Mouse (Mus musculus) Muller cell, postnatal 12 days (primary cell): ENCODE measurements around the gene Fhl2.
A peak's percentile ranks its signal among the peaks of the same experiment; 100 is the strongest.
"Not testable (repeated sequence)": the region's sequence is repeated elsewhere in the genome, so short reads cannot be mapped to it uniquely, and the experiment has no call there.

Experiments
- DNase-seq: peaks from one replicate; pipeline ENCODE4 v3.0.0-alpha.2; 2015; ENCODE audit errors: inconsistent ontology term

The Fhl2 gene

GRCm38 (mm10) chr1:43192471-43192870 is 4.3 kb downstream of the Fhl2 start:
- no peak for DNase-seq

GRCm38 (mm10) chr1:43191078-43191477 is 5.7 kb downstream of the Fhl2 start:
- DNase-seq = no peak

GRCm38 (mm10) chr1:43188893-43189292 is 7.9 kb downstream of the Fhl2 start:
- DNase-seq = not testable (repeated sequence)

DNA sequence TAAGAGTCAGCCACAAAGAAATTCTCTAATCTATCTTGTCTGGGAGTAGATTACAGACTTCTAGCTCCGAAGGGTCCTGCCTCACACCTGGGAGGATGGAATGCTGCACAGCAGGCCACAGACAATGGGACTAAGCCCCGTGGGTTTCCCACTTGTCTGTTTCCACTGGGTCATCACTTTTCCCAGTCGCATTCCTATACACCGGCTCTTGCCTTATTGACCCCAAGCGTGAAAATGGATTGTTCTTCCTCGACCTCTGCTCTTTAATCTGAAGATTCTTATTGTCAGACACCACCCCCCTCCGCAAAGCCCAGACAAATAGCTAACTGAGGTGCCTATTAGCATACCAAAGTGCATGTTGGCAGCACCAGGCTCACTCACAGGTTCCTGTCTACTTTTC is 10.4 kb downstream of the Fhl2 start:
- no peak for DNase-seq

GRCm38 (mm10) chr1:43180912-43181311 is 15.9 kb downstream of the Fhl2 start:
- no peak for DNase-seq

DNA sequence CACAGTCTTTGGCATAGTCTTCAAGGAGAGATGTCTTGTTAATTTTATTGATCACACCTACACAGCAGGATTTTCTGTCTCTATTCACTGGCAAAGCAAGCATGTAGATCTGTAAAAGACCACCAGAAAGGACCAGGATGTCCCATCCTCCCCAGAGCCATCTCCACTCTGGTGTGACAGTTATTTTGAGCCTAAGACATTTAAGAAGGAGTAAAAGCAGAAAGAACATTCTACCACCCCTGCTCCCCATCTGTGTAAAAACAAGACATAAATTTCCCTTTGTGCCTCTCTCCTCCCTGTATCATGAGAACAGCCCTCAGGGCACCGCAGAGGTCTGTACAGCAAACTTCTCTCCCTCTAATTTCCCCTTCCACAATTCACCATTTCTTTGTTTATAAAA is 18.0 kb downstream of the Fhl2 start:
- DNase-seq = no peak

DNA sequence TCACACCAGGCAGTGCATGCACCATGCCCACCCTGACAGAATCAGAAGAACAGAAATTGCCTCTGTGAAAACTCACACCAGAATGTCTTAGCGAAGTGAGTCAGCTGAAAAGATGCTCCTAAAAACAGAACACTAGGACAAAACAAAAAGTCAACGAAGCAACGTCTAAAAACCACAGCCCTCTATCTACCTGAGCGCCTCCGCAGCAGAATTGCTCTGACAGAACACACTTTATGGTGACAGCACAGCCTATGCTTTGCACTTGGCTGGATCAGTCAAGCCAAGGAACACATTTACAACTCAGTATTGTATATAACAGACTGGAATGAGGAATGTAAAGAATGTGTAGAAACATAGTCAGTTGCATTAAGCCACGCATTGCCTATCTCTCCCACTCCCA is 18.4 kb downstream of the Fhl2 start:
- no peak for DNase-seq

DNA sequence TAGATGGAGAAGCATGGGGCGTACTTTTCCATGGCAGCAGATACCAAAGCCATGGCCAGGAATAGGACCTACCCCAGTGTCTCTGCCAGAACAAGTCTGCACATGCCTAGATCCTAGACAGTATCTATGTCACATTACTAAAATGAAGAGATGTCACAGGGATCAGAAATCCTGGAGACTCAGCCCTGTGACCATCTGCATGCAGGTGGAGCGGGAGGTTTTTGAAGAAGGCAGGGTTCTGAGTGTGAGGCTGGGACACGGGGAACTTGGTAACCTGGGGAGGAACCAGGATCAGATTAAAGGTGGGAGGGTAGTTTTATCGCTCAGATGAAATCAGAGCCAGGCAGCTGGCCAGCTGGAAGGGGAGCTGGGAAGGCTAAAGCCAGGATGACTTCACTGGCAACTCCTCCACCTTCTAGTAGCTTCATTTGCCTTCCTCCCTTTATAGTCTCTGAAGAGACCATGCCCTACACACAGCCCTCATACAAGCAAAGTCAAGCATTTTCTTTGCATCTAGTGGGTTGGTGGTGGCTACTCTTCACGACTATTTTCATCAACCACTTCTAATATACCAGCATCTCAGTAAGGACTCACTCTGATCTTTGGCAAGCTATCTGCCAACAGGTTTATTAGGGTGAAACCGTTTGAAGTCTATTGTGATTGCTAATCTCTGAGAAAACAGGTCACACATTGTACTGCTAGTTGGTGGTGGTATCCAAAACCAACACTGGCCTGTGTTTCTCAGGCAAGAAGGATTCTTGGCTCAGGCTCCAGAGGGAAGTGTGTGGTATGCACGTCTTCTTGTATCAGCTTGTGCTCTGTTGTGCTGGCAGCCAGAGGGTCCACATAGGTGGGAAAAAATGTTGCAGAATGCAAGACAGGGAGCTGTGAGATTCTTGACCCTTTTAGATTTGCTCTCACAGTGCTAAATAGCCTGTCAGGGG is 23.2 kb downstream of the Fhl2 start:
- peak; percentile 60 for DNase-seq

DNA sequence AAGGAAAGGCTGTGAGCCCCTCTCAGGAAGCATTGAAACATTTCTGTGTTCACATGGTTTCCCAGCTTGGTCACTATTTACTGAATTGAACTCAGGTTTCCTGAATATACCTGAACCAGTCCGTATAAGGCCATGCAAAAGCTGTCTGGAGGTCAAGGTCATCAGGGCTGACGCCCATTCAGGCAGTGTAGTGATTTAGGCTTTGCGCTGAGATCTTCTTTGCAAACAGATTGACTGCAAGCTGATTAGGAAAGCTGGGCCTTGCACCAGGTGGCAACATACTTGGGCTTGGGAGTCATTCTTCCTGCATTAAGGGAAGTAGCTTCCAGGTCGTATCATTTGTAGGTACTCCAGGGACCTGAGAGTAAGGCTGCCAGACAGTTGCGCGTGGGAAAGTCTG is 25.0 kb downstream of the Fhl2 start:
- no peak for DNase-seq

DNA sequence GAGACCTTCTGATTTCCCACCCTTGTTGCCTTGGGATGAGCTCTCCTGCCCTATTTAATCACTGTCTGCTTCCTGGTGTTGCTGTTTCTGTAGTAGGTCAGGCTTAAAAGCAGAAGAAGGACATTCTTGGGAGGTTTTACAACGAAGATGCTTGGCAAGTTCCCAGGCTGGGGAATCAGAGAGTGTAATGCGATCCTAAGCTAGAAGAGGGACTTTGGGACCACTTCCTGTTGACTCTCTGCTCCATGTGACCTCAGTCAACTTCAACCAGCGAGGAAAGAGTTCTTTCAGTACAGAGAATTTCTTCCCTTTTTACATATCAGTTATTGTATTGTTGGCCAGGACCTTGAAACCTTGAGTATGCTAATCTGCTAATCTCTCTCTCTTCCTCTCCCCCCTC is 25.7 kb downstream of the Fhl2 start:
- DNase-seq = no peak

DNA sequence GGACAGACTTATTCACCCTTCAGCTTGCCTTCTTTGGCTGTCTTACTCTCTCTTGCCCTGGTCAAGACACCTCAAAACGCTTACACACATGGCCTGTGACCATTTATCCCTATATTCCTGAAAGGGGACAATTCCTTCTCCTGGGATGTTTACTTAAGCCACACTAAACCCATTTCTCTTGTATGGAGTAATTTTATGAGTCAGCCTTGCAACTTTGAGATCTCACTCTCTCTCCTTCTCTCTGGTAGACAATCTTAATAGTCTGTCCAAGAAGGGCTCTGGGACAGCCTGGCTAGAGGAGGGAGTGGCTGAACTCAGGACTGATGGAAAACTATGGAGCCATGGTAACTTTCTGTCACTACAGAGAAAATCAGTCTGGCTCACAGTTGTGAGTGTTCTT is 27.1 kb downstream of the Fhl2 start:
- DNase-seq = no peak

DNA sequence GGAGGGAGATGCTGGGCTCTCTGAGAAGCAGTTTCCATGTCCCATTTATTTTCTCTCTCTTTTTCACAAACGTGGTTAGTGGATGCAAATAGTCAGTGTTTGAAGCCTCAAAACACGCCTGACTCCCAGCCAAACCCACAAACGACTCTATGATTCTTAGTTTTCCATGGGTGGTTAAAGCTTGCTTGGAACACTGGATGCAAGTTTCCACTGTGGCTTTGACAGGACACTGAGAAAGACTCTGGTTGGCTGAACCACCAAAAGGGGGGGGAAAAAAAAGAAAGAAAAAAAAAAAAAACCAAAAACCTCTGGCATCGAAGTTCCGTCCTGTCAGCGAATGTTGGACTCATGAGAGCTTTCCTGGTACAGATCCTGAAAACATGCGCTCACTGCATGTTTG is 27.6 kb downstream of the Fhl2 start:
- peak; percentile 58 for DNase-seq

DNA sequence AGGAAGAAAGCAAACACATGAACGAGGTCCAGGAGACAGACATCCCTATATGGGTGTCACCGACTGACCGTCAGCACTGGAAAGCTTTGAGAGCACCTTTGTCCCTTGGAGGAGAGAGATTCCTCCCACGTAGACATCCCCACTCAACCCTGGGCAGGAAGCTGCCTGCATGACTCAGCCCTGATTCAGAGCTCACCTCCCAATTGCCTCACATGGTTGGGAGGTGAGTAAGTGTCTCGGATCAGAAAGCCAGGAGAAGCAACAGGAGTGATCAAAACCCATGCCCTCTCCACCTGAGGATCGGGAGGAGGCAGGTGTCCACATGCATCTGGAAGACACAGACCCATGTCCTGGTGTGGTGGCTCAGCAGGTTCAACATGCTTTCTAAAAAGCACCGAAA is 28.2 kb downstream of the Fhl2 start:
- no peak for DNase-seq

- DNase-seq = no peak
Observed at GRCm38 (mm10) chr1:43168026-43168425, 28.8 kb downstream of the Fhl2 start.

- no peak for DNase-seq
Observed at GRCm38 (mm10) chr1:43164582-43164981, 32.2 kb downstream of the Fhl2 start.

- DNase-seq = peak; percentile 90
Observed at GRCm38 (mm10) chr1:43163467-43164418, 33.0 kb downstream of the Fhl2 start.

GRCm38 (mm10) chr1:43163084-43163466 is 33.7 kb downstream of the Fhl2 start:
- DNase-seq = peak; percentile 62

- DNase-seq = no peak
Observed at GRCm38 (mm10) chr1:43162394-43162793, 34.4 kb downstream of the Fhl2 start.

GRCm38 (mm10) chr1:43159429-43159828 is 37.4 kb downstream of the Fhl2 start:
- DNase-seq = no peak

DNA sequence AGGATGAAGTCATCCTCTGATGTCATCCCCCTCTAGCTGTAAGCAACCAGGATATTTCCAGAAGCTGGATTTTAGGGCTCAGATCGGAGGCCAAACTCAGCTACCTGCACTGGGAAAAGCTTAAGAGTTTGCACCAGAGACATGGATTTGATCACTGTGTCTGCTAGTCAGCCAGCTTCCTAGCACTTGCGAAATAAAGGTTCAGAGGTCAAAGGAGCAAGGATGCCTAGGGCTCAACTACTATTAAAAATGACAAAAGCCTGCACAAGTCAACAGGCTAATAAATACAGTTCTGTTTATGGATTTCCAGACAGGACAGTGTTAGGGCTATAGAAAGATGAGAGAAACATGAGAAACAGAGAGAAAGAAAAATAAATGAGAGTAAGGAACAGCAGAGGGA is 38.9 kb downstream of the Fhl2 start:
- DNase-seq = no peak

GRCm38 (mm10) chr1:43154491-43154890 is 42.3 kb downstream of the Fhl2 start:
- no peak for DNase-seq

DNA sequence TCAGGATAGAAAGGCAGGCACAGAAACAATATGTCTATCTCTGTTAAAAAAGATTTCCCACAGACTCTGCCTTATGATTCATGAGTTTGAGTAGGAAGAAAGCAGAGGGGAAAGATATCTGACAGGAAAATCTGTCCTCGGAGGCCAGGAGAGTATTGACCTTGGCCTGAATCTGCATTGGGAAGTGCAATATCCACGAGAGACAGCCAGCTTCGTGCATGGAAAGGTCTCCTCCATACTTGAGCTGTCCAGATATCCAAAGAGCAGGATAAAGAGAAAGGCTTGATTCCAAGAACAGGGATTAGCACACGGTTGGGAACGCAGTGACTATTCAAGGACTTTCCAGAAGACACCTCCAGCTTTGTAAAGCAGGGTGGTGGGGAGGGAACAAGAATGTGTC is 43.2 kb downstream of the Fhl2 start:
- DNase-seq = no peak

DNA sequence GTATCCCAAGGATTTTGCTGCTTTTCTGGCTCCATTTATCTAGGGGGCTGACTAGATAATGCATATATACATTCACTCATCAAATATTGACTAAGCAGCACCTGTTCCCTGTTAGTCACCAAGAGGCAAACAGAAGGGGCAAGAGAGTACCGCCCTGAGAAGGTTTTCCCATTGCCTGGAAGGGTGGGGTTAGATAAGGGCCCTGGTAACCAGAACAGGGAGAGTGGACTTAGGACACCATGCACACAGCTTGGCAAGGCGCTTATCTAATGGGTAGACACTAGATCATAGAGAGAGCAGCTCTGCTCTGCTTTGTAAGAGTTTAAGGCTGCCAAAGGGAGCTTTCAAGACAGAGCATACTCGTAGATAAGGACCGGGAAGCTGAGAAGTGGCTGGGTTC is 44.2 kb downstream of the Fhl2 start:
- no peak for DNase-seq
